Mouse (Mus musculus): ENCODE measurements around the gene Lmnb2. TPM values are rescaled to one million over a fixed set of nuclear protein-coding genes. Genes with fewer than 3 reads are reported as not detected.

The Lmnb2 gene
- 55.8 and 60.4 TPM in 2 replicates for polyA plus RNA-seq (2015; fragmentation: Nextera tagmentation; extraction: Ambion mirVana)

DNA sequence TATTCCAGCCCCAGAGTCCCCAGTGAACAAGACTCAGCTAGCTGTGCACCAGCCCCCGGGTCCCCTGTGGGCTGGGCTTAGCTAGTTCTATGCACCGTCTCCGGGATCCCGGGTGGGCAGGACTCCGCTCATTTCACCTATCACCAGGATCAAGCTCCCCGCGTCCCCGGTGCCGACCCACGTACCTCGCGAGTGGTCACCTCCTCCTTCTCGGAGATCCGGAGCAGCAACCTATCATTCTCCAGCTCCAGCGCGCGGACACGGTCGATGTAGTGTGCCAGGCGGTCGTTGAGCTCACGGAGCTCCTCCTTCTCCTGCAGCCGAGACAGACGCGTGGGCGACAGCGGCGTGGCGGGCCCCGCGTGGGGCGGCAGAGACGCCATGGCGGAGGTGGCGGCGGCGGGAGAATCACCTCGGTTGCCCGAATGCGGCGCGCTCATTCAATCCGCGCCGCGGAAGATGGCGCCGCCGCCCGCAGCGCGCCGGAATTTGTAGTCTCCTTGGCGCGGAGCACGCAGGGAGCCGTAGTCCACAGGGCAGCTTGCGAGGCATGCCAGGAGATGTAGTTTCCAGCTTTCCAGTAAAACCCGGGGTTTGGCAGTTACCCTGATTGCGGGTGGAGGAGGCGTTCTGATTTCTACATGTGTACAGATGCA lies at the start of gene Lmnb2:
Gene Lmnb2, minus strand, starts transcription at position 467 of the 656 bp plus-strand sequence.
- Histone ChIP-seq H3K9me3 (no peaks in the 10 kb centered on the region), H3K27me3 (no peaks in the 10 kb centered on the region), H3K4me1 (peaks cover 37% of the 10 kb centered on the region), H3K4me2 (peak within 1 kb of the TSS; percentile 95), H3K9ac (peak within 1 kb of the TSS; percentile 88), H3K4me3 (peak within 1 kb of the TSS; percentile 99), H3K36me3 (peaks cover 14% of the 10 kb centered on the region), H3K27ac (peak within 1 kb of the TSS; percentile 83)
- peak; percentile 35; the same call in 1 of the 2 replicates for ATAC-seq (ENCODE audit: borderline replicate concordance, extremely low read depth, low FRiP score, low TSS enrichment)
- under 1% methylated on average over 61 of the region's 61 CpGs for WGBS

DNA sequence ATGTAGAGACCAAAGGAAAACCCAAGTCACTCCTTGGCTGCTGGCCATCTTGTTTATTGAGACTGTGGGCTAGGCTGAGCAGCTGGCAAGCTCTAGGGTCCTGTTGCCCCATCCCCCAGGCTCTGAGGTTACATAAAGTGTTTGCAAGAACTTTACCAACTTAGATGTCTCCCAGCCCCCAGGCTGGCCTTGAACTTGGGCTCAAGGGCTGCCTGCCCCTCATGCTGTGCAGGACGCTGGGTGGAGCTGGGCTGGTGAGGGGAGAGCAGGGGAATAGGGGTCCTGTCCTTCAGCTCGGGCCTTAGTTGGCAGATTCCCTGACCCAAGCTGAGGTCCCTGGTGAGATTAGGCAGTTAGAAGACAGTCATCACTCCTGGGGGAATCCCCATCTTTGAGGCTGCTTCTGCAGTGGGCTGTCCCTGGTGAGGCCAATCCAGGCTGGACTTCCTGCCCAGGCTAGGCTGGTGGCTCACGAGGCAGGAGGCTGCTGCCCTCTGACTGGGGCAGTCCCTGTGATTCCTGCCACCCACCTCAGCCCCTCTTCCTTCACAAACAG lies 49.1 kb upstream of the Lmnb2 start:
- WGBS = 35% methylated on average over 3 of the region's 3 CpGs
- Histone ChIP-seq H3K9me3 (no peaks in the 10 kb centered on the region), H3K4me2 (no peak overlapping the region), H3K4me3 (no peak overlapping the region), H3K9ac (no peak overlapping the region), H3K27ac (peak overlapping the region; percentile 49; the same call in 1 of the 2 replicates), H3K4me1 (peaks cover 59% of the 10 kb centered on the region), H3K27me3 (no peaks in the 10 kb centered on the region), H3K36me3 (no peaks in the 10 kb centered on the region)
- no peak for ATAC-seq (ENCODE audit: borderline replicate concordance, extremely low read depth, low FRiP score, low TSS enrichment)

DNA sequence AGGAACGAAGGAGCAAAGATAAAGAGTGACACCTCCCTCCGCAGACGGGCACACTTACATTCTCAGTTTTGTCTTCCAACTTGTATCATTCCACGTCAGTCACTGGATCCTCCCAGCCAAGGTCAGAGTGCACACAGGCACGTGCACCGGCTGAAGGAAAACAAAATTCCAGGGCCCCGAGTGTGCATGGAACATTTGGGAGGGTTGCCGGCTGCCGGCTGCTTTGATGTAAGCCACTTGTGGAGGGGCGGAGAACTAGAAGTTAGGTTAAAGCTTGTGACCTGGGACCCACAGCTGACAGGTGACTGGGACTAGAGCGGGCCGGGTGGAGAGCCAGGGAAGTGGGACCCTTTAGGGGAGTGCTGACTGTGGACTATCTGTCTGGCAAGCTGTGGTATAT lies 48.3 kb upstream of the Lmnb2 start:
- Histone ChIP-seq H3K4me1 (peaks cover 59% of the 10 kb centered on the region), H3K27ac (no peak overlapping the region), H3K36me3 (no peaks in the 10 kb centered on the region), H3K9me3 (no peaks in the 10 kb centered on the region), H3K4me2 (no peak overlapping the region), H3K4me3 (no peak overlapping the region), H3K27me3 (no peaks in the 10 kb centered on the region), H3K9ac (no peak overlapping the region)
- ATAC-seq (ENCODE audit: borderline replicate concordance, extremely low read depth, low FRiP score, low TSS enrichment) = no peak
- 22% methylated on average over 12 of the region's 12 CpGs for WGBS

DNA sequence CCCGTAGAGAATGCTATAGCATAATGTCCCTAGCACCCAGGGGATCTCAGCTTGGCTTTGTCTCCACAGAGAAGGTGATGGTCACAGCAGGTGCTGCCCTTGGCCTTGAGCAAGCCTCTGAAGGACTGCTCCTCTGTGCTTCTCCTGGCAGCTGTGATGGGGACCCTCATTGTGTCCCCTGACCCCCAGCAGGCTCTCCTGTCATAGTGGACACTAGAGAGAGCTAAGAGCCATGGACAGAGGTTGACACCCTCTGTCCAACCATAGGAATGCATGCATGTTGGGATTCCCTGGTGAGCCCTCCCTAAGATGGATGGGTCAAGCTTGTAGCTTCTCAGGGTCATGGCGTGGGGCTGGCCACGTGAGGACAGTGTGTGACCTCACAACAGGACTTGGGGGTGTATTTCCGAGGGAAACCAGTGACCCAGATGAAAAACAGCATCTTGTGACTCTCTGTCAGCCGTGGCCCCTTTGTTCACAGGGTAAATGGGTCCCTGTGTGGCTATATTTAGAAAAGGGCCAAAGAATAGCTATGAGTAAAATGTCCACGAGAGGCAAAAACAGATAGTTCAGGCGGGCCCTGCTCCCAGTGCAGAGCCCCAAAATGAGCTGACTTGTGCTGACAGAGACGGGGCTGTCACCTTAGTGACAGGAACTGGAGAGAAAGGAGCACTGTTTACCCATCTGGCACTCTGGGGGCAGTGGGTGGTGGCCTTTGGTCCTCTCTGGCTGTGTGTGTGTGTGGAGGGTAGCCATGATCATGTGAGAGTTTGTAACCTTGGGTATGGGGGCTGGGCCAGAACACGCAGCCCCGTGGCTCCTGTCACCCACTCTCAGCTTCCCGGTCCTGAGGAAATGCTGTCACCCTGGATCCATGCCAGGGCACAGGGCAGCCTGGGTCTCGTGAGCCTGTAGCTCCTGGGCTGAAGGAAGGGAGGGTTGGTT lies 45.3 kb upstream of the Lmnb2 start:
- WGBS = 24% methylated on average over 12 of the region's 12 CpGs
- Histone ChIP-seq H3K36me3 (no peaks in the 10 kb centered on the region), H3K27ac (peak overlapping the region; percentile 96), H3K4me2 (peak overlapping the region; percentile 23), H3K4me3 (no peak overlapping the region), H3K9ac (no peak overlapping the region), H3K9me3 (no peaks in the 10 kb centered on the region), H3K27me3 (no peaks in the 10 kb centered on the region), H3K4me1 (peaks cover 70% of the 10 kb centered on the region)
- peak; percentile 70 for ATAC-seq (ENCODE audit: borderline replicate concordance, extremely low read depth, low FRiP score, low TSS enrichment)

DNA sequence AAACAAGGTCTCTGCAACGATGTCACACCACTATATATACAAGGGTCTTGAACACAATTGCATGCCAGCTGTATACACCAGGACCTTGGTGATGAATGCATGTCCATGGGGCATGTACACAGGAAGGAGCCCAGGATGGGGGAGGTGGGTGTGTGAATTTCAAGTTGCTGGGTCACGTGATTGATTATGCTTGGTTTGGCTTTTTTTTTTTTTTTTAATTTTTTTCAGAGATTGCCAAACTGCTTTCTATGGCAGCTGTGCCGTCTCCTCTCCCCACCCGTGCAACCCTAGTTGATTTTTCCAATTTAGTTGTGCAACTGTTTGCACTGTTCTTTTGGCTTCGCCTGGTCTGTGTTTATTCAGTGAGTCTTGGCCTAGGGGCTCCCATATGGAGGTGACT lies 44.5 kb upstream of the Lmnb2 start:
- Histone ChIP-seq H3K9me3 (no peaks in the 10 kb centered on the region), H3K4me2 (peak overlapping the region; percentile 25; the same call in 1 of the 2 replicates), H3K27ac (peak overlapping the region; percentile 96), H3K9ac (no peak overlapping the region), H3K4me1 (peaks cover 68% of the 10 kb centered on the region), H3K36me3 (no peaks in the 10 kb centered on the region), H3K4me3 (no peak overlapping the region), H3K27me3 (no peaks in the 10 kb centered on the region)
- 18% methylated on average over 5 of the region's 5 CpGs for WGBS
- peak; percentile 9; the same call in 1 of the 2 replicates for ATAC-seq (ENCODE audit: borderline replicate concordance, extremely low read depth, low FRiP score, low TSS enrichment)

DNA sequence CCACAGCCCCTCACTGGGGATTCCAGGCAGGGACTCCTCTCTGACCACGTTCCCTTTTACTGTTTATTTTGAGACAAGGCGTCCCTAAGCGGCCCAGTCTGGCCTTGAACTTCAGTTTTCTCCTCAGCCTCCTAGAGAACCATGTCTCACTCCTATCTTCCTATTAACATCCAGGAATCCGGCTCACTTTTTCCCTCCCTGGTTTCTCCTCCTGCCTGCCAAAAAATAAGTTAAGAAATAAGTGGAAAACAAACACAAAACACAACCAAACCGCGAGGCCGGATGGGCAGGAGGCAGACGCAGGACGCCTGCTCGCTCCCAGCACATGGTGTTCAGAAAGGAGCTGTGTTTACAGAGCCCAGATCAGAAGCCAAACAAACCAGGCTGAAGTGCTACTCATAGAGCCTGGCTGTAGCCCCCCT lies 44.0 kb upstream of the Lmnb2 start:
- WGBS = 7% methylated on average over 10 of the region's 10 CpGs
- no peak overlapping the region for H3K4me3 ChIP-seq
- no peaks in the 10 kb centered on the region for H3K27me3 ChIP-seq
- H3K4me1 ChIP-seq = peaks cover 63% of the 10 kb centered on the region
- H3K4me2 ChIP-seq = peak overlapping the region; percentile 25; the same call in 1 of the 2 replicates
- H3K9ac ChIP-seq = no peak overlapping the region
- H3K36me3 ChIP-seq = no peaks in the 10 kb centered on the region
- peak overlapping the region; percentile 96 for H3K27ac ChIP-seq
- no peaks in the 10 kb centered on the region for H3K9me3 ChIP-seq
- ATAC-seq (ENCODE audit: borderline replicate concordance, extremely low read depth, low FRiP score, low TSS enrichment) = peak; percentile 20; the same call in 1 of the 2 replicates

DNA sequence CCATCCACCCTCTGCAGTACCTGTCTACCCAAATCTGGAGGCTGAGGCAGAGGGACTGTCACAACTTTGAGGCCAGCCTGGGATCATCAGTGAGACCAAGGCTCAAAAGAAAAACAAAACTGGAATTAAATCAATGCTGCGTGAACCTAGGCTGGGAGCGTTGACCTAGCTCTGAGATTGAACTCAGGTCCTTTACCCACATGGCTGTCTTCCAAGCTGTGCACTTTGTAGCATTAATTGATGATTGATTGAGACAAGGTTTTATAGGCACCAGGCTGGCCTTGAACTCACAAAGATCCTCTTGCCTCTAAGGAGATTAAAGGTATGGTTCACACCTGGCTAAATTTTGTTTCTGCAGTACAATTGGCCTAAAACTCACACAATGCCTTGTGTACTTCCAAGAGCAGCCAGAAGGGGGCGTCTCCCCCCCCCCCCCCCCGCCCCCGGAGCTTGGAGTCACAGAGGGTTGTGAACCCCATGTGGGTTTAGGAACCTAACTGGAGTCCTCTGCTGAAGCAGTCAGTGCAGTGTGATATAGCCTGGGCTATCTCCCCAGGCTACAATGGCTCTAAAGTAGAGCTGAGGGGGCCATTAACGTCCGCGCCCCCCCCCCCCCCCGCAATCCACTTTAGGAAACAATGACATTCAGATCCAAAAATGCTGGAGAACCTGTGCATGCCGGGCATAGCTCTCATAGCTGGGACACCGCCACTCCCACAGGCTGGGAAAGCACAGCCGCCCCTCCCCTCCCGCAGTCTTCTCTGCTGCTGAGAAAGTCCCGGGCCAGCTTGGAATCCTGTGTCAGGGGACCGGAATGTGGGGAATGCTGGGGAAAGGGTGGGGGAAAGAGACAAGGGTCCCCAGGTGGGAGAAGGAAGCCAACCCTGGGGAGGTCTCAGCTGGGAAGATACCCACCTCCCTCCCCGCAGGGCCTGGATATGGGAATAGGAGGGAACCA lies 42.8 kb upstream of the Lmnb2 start:
- H3K36me3 ChIP-seq = no peaks in the 10 kb centered on the region
- WGBS = 10% methylated on average over 16 of the region's 16 CpGs
- no peaks in the 10 kb centered on the region for H3K27me3 ChIP-seq
- ATAC-seq (ENCODE audit: borderline replicate concordance, extremely low read depth, low FRiP score, low TSS enrichment) = peak; percentile 57; the same call in 1 of the 2 replicates
- H3K9me3 ChIP-seq = no peaks in the 10 kb centered on the region
- H3K4me1 ChIP-seq = peaks cover 53% of the 10 kb centered on the region
- peak overlapping the region; percentile 39 for H3K4me2 ChIP-seq
- H3K9ac ChIP-seq = 0 out of 2 replicates have a peak overlapping the region, but pooled peaks have one; percentile 13
- H3K27ac ChIP-seq = peak overlapping the region; percentile 96
- H3K4me3 ChIP-seq = no peak overlapping the region

DNA sequence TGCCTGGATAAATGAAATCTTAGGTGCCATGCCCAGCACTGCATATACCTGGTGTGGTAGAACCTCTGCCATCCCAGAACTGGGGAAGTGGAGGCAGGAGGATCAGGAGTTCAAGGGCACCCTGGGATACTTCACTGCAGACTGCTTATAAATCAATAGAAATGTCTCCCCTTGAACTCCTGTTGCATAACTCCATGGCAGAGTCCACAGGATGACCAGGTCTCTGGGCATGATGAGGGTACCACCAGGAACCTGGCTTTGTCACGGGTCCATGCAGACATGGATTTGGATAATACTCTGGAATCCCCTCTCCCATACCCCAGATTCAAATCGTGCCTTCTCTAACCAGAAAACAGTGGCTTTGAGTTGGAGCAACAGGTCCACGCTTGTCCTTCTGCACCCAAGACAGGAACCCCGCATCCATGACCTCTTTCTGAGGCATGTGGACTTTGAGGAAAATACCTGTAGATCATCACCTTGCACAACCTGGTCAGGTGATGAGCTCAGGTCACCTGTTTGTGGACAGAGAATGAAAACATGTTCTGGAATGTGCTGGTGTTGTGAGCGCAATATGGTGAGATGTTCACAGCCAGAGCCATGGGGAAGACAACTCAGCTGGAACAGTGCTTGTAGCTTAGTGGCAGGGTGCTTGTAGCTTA lies 41.1 kb upstream of the Lmnb2 start:
- H3K4me1 ChIP-seq = peaks cover 59% of the 10 kb centered on the region
- H3K4me2 ChIP-seq = no peak overlapping the region
- H3K36me3 ChIP-seq = no peaks in the 10 kb centered on the region
- 92% methylated on average over 5 of the region's 5 CpGs for WGBS
- H3K9ac ChIP-seq = no peak overlapping the region
- no peaks in the 10 kb centered on the region for H3K9me3 ChIP-seq
- ATAC-seq (ENCODE audit: borderline replicate concordance, extremely low read depth, low FRiP score, low TSS enrichment) = no peak
- no peak overlapping the region for H3K27ac ChIP-seq
- no peak overlapping the region for H3K4me3 ChIP-seq
- H3K27me3 ChIP-seq = no peaks in the 10 kb centered on the region

DNA sequence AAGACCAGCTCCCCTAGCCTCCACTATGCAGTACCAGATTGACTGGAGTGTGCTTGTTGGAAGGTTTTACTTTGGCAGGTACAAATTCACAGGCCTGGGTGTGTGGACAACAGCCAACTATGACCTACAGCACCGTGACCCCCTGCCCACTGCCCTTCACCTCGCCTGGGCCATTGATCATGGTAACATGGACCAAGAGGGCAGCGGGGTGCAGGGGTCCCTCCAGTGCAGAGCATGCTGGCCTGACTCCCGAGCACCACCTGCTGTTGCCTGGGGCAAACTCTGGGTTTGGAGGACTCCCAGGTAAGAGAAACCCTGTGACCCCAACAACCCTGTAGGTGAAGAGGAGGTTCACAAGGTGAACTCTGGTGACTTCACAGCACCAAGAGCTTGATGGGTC lies 39.7 kb upstream of the Lmnb2 start:
- H3K4me1 ChIP-seq = peaks cover 46% of the 10 kb centered on the region
- no peak overlapping the region for H3K9ac ChIP-seq
- no peak for ATAC-seq (ENCODE audit: borderline replicate concordance, extremely low read depth, low FRiP score, low TSS enrichment)
- no peak overlapping the region for H3K4me2 ChIP-seq
- 63% methylated on average over 4 of the region's 4 CpGs for WGBS
- no peaks in the 10 kb centered on the region for H3K9me3 ChIP-seq
- no peak overlapping the region for H3K27ac ChIP-seq
- no peak overlapping the region for H3K4me3 ChIP-seq
- H3K27me3 ChIP-seq = no peaks in the 10 kb centered on the region
- H3K36me3 ChIP-seq = no peaks in the 10 kb centered on the region

DNA sequence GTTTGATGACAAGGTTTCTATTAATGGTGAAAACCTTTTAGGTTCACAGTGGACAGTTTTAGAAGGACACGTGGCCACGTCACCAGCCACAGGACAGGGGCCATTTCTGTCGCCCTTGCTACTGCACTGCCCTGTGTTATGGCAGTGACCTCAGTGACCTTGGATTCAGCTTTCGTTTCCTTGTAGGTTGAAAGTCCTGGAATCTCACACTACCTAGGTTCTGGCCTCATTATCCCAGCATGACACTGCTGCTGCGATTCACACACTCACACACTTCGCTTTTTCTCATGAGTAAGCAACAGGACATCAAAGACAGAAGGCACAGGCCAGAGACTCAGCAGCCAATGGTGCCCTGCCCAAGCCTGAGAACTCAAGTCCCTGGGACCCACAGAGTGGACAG lies 38.9 kb upstream of the Lmnb2 start:
- 83% methylated on average over 6 of the region's 6 CpGs for WGBS
- H3K9me3 ChIP-seq = no peaks in the 10 kb centered on the region
- no peak overlapping the region for H3K4me2 ChIP-seq
- H3K9ac ChIP-seq = no peak overlapping the region
- no peaks in the 10 kb centered on the region for H3K27me3 ChIP-seq
- no peak overlapping the region for H3K4me3 ChIP-seq
- no peak overlapping the region for H3K27ac ChIP-seq
- no peaks in the 10 kb centered on the region for H3K36me3 ChIP-seq
- H3K4me1 ChIP-seq = peaks cover 37% of the 10 kb centered on the region
- ATAC-seq (ENCODE audit: borderline replicate concordance, extremely low read depth, low FRiP score, low TSS enrichment) = no peak
